Mouse (Mus musculus) frontal cortex, postnatal 25 days (tissue): Measurements from ENCODE around the gene Ikzf3.
A peak's percentile ranks its signal among the peaks of the same experiment; 100 is the strongest.

ENCODE experiments used
- DNase-seq, 2 experiments: peaks; one replicate each; pipeline ENCODE4 v3.0.0; 2022; ENCODE audit warnings: low spot score in 2 of 2

The Ikzf3 gene

DNA sequence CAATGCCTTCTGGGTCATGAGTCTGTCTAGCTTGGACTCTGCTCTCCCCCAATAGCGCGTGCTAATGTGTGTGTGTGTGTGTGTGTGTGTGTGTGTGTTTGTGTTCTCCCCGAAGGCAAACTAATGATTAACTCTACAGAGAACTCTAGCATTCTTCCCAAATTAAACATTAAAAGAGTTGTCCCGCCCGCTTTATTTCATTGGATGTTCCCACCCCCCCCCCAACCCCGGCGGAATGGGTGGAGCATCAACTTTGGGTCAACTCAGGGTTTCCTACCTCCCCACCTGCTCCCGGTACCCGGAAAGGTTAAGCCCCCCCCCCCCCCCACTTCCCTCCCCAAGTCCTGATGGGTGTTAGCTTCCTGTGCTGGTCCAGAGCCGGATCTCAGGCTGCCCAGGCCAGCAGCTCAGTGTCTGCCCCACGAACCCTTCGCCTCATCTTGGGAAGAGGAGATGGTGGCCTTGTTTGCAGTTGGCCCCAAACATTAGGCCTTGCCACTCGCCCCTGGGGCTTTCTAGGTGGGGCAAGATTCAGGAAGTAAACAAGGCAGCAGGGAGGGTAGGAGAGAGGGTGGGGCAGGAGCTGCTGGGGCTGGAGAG, 97.5 kb downstream of the Ikzf3 start:
- no peak for DNase-seq

DNA sequence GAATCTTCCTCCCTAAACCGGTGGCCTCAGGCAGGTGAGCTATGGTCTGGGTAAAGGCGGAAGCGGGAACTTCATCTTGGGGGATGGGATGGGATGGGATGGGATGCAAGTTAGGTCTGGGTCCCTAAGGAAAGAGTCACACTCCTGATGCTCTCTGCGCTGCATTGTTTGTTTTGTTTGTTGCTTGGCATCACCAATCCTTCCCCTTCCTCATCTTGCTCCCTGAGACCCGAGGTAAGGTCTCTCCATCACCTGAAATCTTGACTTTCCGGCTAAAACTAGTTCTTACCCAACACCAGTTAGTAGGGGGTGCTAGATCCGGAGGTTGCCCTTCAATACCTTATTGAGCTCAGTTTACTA, 98.4 kb downstream of the Ikzf3 start:
- no peak for DNase-seq

DNA sequence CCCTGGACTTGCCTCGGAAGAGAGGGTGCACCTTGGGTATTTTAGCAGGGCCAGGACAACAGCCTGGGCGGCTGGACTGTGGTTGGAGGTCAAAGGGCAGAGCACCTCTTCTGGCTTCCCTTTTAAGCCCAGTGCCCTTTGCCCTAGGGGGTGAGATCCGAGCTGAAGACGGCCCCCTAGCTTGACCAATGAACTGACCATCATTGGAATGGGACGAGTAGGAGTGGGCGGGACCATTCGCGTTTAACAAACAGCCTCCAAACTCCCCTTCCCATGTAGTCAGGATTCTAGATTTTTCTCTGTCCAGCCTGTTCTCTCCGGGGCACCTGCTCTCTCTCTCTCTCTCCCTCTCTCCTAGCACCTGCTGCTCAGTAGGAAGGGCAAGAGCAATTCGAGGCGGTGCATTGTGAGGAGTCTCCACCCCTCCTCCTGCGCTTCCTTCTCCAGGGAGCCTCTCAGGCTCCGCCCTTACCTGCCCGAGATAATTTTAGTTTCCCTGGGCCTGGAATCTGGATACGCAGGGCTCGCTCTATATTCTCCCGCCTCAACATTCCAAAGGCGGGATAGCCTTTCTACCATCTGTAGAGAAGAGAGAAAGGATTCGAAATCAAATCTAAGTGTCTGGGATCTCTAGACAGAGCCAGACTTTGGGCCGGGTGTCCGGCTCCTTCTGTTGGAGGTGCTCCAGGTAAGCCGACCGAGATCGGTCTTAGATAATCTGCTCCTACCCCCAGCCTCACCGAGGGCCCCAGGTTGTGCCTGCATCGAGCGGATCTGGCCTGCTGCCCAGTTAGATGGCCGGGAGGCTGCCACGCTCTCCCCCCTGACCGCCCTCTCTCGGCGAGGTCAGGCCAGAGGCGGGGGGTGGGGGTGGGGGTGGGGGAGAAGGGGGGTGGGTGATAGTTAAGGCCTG, 99.0 kb downstream of the Ikzf3 start:
- no peak for DNase-seq

DNA sequence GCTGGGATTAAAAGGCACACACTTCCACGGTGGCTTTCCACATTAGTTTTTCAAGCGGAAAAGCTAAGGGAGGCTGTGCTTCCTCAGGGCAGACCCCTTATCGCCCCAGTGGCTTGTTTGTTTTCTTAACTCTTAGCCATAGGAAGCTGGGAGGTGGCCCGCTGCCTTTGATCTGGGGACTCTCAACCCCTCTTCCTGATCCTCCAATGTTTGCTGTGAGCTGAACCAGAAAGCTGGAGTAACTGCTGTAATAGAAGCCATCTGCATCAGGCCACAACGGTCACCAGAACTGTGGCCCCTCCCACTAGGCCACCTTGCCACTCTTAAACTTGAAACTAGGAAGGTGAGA, 99.6 kb downstream of the Ikzf3 start, which contains the start of gene Grb7:
Gene Grb7 (plus strand): TSS at position 182 of the 349 bp plus-strand sequence.
- DNase-seq, result no peak

DNA sequence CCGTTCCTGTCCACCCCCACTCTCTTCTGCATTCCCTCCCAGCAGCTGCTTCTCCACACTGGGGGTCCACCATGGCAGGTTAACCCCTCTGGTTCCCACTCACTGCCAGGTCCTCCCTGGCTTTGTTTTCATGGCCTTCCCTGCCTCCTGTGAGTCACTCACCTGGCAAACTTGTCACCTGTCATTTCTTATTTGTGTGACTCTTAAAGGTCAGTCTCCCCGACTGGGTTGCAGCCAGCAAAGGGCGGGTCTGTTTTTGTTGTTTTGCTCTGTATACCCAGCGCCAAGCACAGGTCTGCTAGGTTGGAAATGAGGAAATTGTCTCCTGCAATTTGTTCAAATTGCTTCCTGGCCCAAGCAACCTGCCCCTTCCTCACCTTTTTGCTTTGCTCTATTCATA, 100.2 kb downstream of the Ikzf3 start:
- DNase-seq, result no peak

DNA sequence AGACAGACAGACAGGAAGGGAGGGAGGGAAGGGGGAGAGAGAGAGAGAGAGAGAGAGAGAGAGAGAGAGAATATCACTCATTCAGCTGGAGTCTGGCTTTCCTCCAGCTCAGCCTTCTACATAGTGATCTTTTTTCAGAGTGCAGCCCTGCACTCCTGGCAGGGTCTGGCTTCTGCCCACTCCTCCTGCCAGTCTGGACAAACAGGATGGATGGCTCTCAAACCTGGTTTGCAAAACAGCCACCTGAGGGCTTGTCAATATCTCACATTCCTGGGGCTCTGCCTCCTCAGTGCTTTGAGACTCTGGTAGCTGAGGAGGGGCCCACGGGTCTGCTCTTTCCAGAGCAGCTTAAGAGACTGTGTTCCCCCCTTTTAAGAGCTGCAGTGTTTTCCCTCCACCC, 100.6 kb downstream of the Ikzf3 start:
- no peak for DNase-seq

DNA sequence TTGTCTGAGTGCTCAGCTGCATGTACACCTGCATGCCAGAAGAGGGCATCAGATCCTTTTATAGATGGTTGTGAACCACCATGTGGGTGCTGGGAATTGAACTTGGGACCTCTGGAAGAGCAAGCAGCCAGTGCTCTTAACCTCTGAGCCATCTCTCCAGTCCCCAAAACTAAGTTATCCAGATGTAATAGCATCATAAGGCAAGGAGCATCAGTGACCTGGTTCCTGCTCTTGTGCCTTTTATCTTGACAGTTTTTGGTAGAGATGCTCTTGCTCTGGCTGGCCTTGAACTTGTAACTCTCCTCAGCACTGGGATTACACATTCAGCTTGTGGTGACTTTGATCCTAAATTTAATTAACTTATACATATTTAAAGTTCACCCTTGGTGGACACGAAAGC, 102.1 kb downstream of the Ikzf3 start:
- DNase-seq, result no peak

DNA sequence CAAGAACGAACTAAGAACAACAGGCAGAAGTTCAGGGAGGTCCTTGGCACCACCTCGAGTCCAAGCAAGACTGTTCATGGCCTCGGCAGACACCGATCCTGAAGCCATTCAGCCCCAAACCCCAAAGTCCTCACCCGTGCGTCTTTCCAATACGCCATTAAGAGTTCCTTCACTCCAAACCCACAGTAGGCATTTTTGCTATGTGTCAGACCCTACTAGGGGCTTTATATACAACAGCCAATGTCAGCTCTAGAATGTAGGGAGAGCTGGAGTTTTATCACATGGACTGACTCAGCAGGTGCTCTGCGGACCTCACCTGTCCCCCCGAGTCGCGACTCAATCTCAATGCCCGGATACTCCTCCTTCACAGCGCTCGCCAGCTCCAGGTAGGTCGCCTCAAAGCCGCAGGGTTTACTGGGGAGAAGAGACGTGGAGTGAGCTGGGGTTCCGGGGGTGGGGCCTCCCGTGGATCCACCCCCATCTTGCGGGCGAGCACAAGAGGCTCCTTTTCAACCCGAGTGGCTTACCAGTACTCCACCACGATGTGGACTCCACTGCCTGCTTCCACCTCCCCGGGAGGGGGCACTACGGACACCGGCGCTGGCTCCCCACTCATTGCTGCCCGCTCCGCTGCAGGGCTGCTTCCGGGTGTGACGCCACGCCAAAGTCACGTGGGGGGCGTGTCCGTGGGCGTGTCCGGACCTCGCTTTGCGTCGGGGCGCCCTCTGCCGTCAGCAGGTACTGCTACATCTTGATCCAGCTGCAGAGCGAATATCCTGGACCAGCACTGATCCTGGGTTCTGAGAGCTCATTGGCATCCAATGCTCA, 107.3 kb downstream of the Ikzf3 start, which contains the start of gene Mien1:
Gene Mien1 (minus strand): TSS at position 661 of the 828 bp plus-strand sequence.
- peak; percentile 94 to 97 for DNase-seq

DNA sequence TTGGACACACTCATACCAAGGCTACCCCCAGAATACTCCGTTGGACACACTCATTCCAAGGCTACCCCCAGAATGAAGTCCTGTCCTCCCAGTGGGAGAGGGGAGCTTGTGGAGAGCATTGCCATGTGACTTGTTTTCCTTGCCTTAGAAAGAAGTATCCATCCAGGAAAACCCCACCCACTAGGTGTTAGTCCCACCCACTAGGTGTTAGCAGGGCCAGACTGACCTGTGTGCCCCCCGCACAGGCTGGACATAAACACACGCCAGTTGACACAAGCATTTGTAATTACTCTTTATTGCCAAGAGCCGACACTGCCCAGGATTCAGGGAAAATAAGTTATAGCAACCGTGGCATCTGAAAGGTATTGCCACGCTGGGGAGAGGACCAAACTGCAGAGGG, 108.4 kb downstream of the Ikzf3 start:
- DNase-seq, result no peak

DNA sequence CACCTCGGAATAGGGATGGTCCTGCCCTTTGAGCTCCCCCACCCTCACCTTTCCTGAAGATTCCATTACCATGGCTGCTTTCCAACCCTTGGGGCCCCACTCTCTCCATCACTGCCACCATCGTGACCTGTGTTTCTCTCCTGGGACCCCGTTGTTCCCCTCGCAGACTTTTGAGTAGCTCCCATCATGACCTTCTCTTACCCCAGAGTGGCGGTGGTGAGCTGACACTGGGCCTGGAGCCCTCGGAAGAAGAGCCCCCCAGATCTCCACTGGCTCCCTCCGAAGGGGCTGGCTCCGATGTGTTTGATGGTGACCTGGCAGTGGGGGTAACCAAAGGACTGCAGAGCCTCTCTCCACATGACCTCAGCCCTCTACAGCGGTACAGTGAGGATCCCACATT, 110.1 kb downstream of the Ikzf3 start:
- DNase-seq, result no peak

DNA sequence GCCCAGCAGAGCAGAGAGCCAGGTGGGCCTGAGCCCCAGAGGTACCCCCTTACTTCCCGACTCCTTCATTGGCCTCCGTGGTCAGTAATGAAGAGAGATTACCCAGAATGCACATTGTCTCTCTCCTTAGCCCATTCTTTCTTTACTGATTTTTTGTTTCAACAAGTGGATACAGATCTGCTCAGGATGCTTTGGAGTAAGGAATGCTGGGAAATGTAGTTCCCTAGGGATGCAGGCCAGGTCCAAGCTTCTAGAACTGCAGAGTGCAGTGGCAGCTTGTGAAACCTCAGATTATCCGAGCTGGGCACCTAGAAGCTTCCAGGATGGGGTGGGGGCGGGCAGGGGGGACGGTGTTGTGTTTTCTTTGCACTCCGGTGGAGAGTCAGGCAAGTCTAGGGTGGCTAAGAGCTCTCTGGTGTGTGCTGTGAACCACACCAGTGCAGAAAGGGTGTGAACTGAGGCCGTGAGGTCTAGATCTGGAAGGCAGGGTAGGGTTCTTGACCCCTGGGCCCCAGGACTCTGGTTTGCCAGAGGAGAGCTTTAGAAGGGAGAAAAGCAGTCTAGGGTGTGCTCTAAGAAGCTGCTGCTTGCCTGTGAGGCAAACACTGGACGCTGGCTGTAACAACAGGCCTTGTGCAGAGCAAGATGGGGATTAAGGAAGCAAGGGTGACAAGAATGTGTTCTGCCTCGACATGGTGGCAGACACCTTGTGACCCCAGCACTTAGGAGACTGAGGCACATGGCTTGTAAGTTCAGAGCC, 113.9 kb downstream of the Ikzf3 start:
- DNase-seq, result no peak

DNA sequence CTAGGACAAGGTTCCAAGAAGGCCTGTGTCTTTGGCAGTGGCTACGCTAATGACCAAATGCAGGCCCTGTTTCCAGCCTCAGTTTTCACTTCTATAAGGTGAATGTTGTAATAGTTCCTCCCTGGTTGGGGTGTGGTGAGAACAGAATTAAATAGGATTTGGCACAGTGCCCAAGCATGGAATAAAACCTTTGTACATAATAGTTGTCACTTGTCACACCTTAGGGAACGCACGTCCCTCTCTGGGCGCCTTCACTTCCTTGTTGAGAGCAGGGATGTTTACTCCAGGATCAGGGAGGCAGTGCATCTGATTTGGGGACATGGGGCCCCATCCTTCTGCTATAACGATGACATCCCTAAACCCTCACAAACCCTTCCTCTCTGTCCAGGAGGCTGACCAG, 117.4 kb downstream of the Ikzf3 start:
- DNase-seq, result no peak

DNA sequence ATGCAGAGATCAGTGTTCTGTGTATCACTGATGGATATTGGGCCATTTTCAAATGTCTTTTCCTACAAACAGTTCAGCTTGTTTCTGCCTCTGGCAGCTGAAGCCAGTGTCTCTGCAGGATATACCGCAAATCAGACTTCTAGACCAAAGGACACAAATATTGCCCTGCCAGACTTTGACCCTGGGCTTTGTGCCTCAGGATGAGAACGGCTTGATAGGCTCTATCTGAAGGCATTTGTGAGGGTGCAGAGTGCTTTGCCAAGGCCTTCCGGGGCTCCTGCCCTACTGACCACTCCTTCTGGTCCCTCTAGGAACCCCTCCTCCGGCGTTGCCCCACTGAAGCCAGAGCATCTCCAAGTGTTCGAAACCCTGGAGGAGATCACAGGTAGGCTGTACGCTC, 119.2 kb downstream of the Ikzf3 start:
- DNase-seq, result no peak

DNA sequence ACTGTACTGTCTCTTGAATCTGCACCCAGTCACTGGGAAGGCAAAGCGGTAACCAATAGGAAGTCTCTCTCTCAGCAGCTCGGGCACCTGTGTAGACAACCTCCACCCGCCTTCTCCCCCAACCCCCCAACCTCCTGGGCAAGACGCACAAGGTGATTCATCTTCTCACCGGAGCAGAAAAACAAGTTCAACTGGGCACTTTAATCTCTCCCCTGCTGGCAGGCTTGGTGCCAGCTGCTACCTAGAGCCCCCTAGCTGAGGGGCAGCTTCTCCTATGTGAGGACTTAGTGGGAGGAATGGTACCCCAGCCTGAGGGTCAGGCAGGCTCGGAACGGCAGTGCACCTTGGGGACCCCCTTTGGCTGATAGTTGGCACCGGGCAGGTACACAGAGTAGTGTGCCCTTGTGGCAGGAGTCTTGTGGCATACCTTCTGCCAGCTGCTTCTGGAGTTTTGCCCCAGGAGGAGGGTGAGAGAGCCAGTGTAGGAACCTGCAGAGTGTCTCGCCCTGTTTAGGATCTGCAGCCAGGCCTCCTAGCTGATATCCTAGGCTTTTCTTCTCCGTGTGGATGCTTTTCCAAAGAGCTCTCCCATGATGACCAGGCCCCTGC, 126.8 kb downstream of the Ikzf3 start:
- DNase-seq, result no peak

DNA sequence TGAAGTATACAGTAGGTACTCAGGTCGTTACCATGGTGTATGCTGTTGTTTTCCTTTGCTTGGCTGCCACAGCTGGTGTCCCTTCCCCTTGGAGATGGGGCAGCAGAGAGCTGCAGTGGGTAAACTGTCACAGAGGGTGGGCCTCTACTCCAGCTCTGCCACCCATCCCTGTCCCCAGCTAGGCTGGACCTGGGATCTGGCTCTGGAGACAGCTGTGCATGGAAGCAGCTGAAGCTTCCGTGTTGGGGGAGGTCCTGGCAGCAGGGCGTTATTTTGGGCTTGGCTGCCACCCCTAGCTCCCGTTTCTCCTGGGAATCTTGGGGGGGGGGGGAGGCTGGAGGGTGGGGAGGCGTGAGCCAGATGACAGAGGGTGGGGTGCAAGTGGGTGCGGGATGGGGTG, 127.6 kb downstream of the Ikzf3 start:
- no peak for DNase-seq

DNA sequence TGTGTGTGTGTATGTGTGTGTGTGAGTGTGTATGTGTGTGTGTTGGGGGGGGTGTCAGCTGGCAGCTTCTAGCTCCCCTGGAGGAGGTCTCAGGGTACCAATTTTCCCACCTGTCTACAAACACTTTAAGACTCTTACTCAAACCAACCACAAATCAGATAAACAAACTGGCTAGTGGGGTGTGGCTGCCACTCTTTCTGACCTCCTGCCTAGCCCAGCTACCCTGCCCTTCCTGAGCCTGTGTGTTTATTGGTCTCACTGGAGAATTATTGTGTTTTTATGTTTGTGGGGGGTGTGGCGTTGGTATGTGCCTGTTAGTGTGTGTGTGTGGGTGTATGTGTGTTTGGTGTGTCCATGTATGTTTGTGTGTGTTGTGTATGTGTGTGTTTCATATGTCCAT, 128.8 kb downstream of the Ikzf3 start:
- no peak for DNase-seq
